Mouse (Mus musculus) embryonic fibroblast, embryonic 13.5 days (primary cell): Measurements from ENCODE around the gene Mgl2.
"Not testable (repeated sequence)": the region's sequence is repeated elsewhere in the genome, so short reads cannot be mapped to it uniquely, and the experiment has no call there.

Source experiments
- CTCF ChIP-seq: IDR thresholded peaks from 2 replicates; pipeline ENCODE4 v1.5.1; 2011; ENCODE audit warnings: mild to moderate bottlenecking, control low read depth, low read length, moderate library complexity, borderline replicate concordance; ENCODE audit not compliant: insufficient read depth
- POLR2A ChIP-seq: IDR thresholded peaks from 2 replicates; pipeline ENCODE4 v1.6.1; 2011; ENCODE audit warnings: low read depth, mild to moderate bottlenecking, control low read depth, low read length, moderate library complexity

- not testable (repeated sequence) for TF ChIP-seq CTCF, POLR2A
These were observed 39.3 kb downstream of the Mgl2 start for GRCm38 (mm10) chr11:70169471-70169870.
